ENCODE assay signal across 9 mouse cellular contexts in the genomic region with DNA sequence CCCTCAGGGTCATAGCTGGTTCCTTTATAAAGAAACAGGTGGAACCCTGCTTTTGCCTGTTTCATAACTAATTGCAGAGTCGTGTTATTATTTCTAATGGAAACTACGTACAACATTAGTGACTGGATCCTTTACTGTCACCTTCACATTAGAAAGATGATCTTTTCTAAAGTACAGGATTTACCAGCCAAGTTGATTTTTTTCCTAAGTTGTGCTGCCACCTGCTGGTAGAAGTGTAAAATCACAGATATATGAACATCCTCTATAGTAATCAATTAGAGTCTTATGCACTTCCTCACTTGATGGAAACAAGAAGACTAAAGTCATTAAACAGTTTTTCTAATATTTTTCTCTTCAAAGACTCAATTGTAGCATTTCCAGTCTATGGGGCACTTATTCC. TPM values are rescaled to one million over a fixed set of nuclear protein-coding genes. Genes with fewer than 3 reads are reported as not detected.
DNase-seq lines count a peak whose midpoint lies in the region; ATAC-seq and TF ChIP-seq lines count a peak whose summit lies in the region.
"Had no signal": no experiment of that assay in that cellular context is flagged by ENCODE, and none has a peak within 500 bp of the region (broad histone marks: within the 10 kb centered on the region; RNA-seq: fewer than 3 reads in every experiment).

No protein-coding gene starts in this region.

- ATAC-seq in liver, embryonic 14.5 days (ENCODE audit: insufficient read depth) = no peak
- peak; percentile 26; the same call in 1 of the 2 replicates for ATAC-seq in limb, embryonic 14.5 days (ENCODE audit: low FRiP score, low read depth)

- no peaks in the 10 kb centered on the region for H3K36me3 ChIP-seq in liver, embryonic 14.5 days (replicated peaks; ENCODE audit: control insufficient read depth, insufficient read depth, low read depth)
- no peaks in the 10 kb centered on the region for H3K36me3 ChIP-seq in ES-E14 (ENCODE audit: control insufficient read depth, insufficient read depth, low read length, poor library complexity, severe bottlenecking)
- no peaks in the 10 kb centered on the region for H3K36me3 ChIP-seq in limb, embryonic 14.5 days (ENCODE audit: control insufficient read depth, insufficient read depth, low read length)

- DNase-seq in gastrocnemius, postnatal 10 days = peak; percentile 18
- no peak for DNase-seq in gastrocnemius, postnatal 36 days
- DNase-seq in liver, embryonic 14.5 days (ENCODE audit: low read depth in 3 of 3, low spot score in 3 of 3) = peak; percentile 6 to 40 (median 27)
- no peak for DNase-seq in liver
- DNase-seq in ES-E14 (ENCODE audit: low read depth, low spot score) = peak; percentile 54
- DNase-seq in cerebellum, adult 8-10 months = peak; percentile 67
- DNase-seq in limb, embryonic 14.5 days (ENCODE audit: low spot score) = peak; percentile 37
- peak; percentile 32 for DNase-seq in thymus, postnatal 25 days

- no peak overlapping the region for H3K9ac ChIP-seq in liver, embryonic 14.5 days (replicated peaks)
- H3K9ac ChIP-seq in ES-E14 (ENCODE audit: insufficient read depth, low read depth, low read length, poor library complexity, severe bottlenecking) = no peak overlapping the region
- no peak overlapping the region for H3K9ac ChIP-seq in limb, embryonic 14.5 days (ENCODE audit: low read depth, low read length, severe bottlenecking)

- peaks cover 0 to 6% of the 10 kb centered on the region in 2 experiments; a peak in 2 of 4 replicates for H3K4me1 ChIP-seq in liver, embryonic 14.5 days (replicated peaks; ENCODE audit: control insufficient read depth in 2 of 2, insufficient read depth in 2 of 2, low read length in 1 of 2)
- H3K4me1 ChIP-seq in ES-E14 (ENCODE audit: control insufficient read depth in 2 of 2, insufficient read depth in 2 of 2, low read length in 2 of 2, poor library complexity in 1 of 2) = peaks cover 0 to 2% of the 10 kb centered on the region in 2 experiments; a peak in 2 of 4 replicates
- no peaks in the 10 kb centered on the region for H3K4me1 ChIP-seq in limb, embryonic 14.5 days (ENCODE audit: control insufficient read depth, insufficient read depth, low read length)

- no peaks in the 10 kb centered on the region for H3K27me3 ChIP-seq in liver, embryonic 14.5 days (ENCODE audit: control insufficient read depth, insufficient read depth, low read length)
- H3K27me3 ChIP-seq in limb, embryonic 14.5 days (ENCODE audit: control insufficient read depth, insufficient read depth, low read length) = no peaks in the 10 kb centered on the region

- 7% methylated on average over 2 of the region's 2 CpGs for WGBS in liver, embryonic 14.5 days (ENCODE audit: insufficient replicate concordance)
- WGBS in limb, embryonic 14.5 days = 2% methylated on average over 2 of the region's 2 CpGs

- H3K27ac ChIP-seq in liver, embryonic 14.5 days = no peak overlapping the region
- no peak overlapping the region for H3K27ac ChIP-seq in ES-E14 (ENCODE audit: insufficient read depth, low read depth, low read length, poor library complexity, severe bottlenecking)
- H3K27ac ChIP-seq in limb, embryonic 14.5 days (replicated peaks; ENCODE audit: low read depth, low read length) = no peak overlapping the region

- peak; percentile 44; the same call in 1 of the 2 replicates for TF ChIP-seq CTCF in liver, embryonic 14.5 days (IDR thresholded peaks at IDR 0.05; ENCODE audit: low read depth)

- in situ Hi-C loops in ES-E14 (cut with MboI; ENCODE audit: low sequenced_read_pairs in 2 of 2, unreplicated experiment in 2 of 2) = loop anchor here in 1 of 2 experiments (10.0 kb wide), 2 partner anchors 372 to 502 kb away; no protein-coding TSS in a partner anchor

- TF ChIP-seq EP300 in liver, embryonic 14.5 days (IDR thresholded peaks at IDR 0.05; ENCODE audit: low read depth) = no peak

- intact Hi-C loops in gastrocnemius, postnatal 36 days (cut with DNase I) = loop anchor here (2.0 to 10.0 kb wide), 3 partner anchors 242 to 502 kb away; no protein-coding TSS in a partner anchor

- no peak overlapping the region for H3K4me2 ChIP-seq in liver, embryonic 14.5 days (ENCODE audit: low read depth)
- H3K4me2 ChIP-seq in limb, embryonic 14.5 days (replicated peaks; ENCODE audit: low read depth, low read length, severe bottlenecking) = no peak overlapping the region

- H3K4me3 ChIP-seq in liver, embryonic 14.5 days (ENCODE audit: insufficient read depth in 1 of 2, low read depth in 2 of 2, low read length in 2 of 2) = no peak overlapping the region
- H3K4me3 ChIP-seq in ES-E14 (ENCODE audit: insufficient read depth in 1 of 2, low read depth in 1 of 2, low read length in 2 of 2, poor library complexity in 1 of 2, severe bottlenecking in 1 of 2) = no peak overlapping the region
- H3K4me3 ChIP-seq in limb, embryonic 14.5 days (replicated peaks; ENCODE audit: low read length) = no peak overlapping the region

- H3K9me3 ChIP-seq in liver, embryonic 14.5 days (ENCODE audit: control insufficient read depth, low read length) = no peaks in the 10 kb centered on the region
- no peaks in the 10 kb centered on the region for H3K9me3 ChIP-seq in ES-E14 (ENCODE audit: control insufficient read depth, insufficient read depth, low read depth, low read length)
- H3K9me3 ChIP-seq in limb, embryonic 14.5 days (ENCODE audit: control insufficient read depth, low read length) = no peaks in the 10 kb centered on the region

- TF ChIP-seq POLR2A in limb, embryonic 14.5 days (IDR thresholded peaks at IDR 0.05; ENCODE audit: borderline replicate concordance, extremely low read depth, insufficient read depth, insufficient read length) = no peak

TF ChIP-seq in ES-E14, 5 proteins besides CTCF, POLR2A, EP300 and RAD21:
- TF ChIP-seq ZC3H11A (IDR thresholded peaks at IDR 0.05; ENCODE audit: borderline replicate concordance, low read depth, low read length) (peak; percentile 72), HCFC1 (IDR thresholded peaks at IDR 0.05; ENCODE audit: borderline replicate concordance, insufficient read depth, low read length) (no peak), MAFK (IDR thresholded peaks at IDR 0.05; ENCODE audit: insufficient read depth, low read depth, low read length) (peak; percentile 7; the same call in 1 of the 2 replicates), ZNF384 (IDR thresholded peaks at IDR 0.05; ENCODE audit: low read depth, low read length) (0 out of 2 replicates have a peak, but pooled peaks have one; percentile 11)
TF ChIP-seq in ES-E14: peak in this region for 3.

RNA-seq across cellular contexts. Expression of a gene that starts 5.8 kb away (rescaled TPM):
- total RNA-seq in gastrocnemius, postnatal 10 days (2021) = 1 to 10 TPM; 3.0 to 4.5 TPM
- total RNA-seq in gastrocnemius, postnatal 36 days (2021) = 1 to 10 TPM in 1 of 2 experiments, under 1 TPM in 1; 0.67 to 1.1 TPM
- polyA plus RNA-seq in liver, embryonic 14.5 days (2012; rRNA removed) = 2.1 and 2.7 TPM in 2 replicates
- polyA plus RNA-seq in liver, embryonic 14.5 days (2014; fragmentation: Nextera tagmentation; extraction: Ambion mirVana) = 0.74 and 1.0 TPM in 2 replicates
- 6.4 and 7.2 TPM in 2 replicates for total RNA-seq in ES-E14 (2012; rRNA removed)
- polyA plus RNA-seq in limb, embryonic 14.5 days (2012; rRNA removed) = 25.3 and 30.0 TPM in 2 replicates
- polyA plus RNA-seq in limb, embryonic 14.5 days (2014; fragmentation: Nextera tagmentation; extraction: Ambion mirVana) = 5.4 and 8.0 TPM in 2 replicates

RNA-seq across cellular contexts. Expression of a gene that starts 44.0 kb away (rescaled TPM):
- not detected for total RNA-seq in gastrocnemius, postnatal 10 days (2021)
- total RNA-seq in gastrocnemius, postnatal 36 days (2021) = not detected
- polyA plus RNA-seq in liver, embryonic 14.5 days (2012; rRNA removed) = not detected in 2 replicates
- polyA plus RNA-seq in liver, embryonic 14.5 days (2014; fragmentation: Nextera tagmentation; extraction: Ambion mirVana) = not detected in 2 replicates
- not detected in 2 replicates for total RNA-seq in ES-E14 (2012; rRNA removed)
- not detected in 2 replicates for polyA plus RNA-seq in limb, embryonic 14.5 days (2012; rRNA removed)
- polyA plus RNA-seq in limb, embryonic 14.5 days (2014; fragmentation: Nextera tagmentation; extraction: Ambion mirVana) = not detected in 2 replicates
- total RNA-seq: left cerebral cortex, postnatal 25 days had no signal

Comparison
In these comparisons a context has a peak if more than half of its experiments do, and no peak if none do; other contexts are left out.
1. DNase-seq: peak in gastrocnemius, postnatal 10 days (single experiment), liver, embryonic 14.5 days (3 of 3), ES-E14 (single experiment), cerebellum, adult 8-10 months (single experiment), limb, embryonic 14.5 days (single experiment) and thymus, postnatal 25 days (single experiment); none in gastrocnemius, postnatal 36 days (0 of 2) and liver (single experiment).